Mouse (Mus musculus): Measurements from ENCODE around the gene Pde3b.
"Not testable (repeated sequence)": the region's sequence is repeated elsewhere in the genome, so short reads cannot be mapped to it uniquely, and the experiment has no call there.

Pde3b gene

GRCm38 (mm10) chr7:114414421-114415335, at the start of gene Pde3b:
Pde3b (plus strand) TSS chr7:114415281.
- in situ Hi-C loops (cut with MboI) = no loop called here

- in situ Hi-C loops (cut with MboI) = no loop called here
Measured at GRCm38 (mm10) chr7:114402130-114402529, 13.0 kb upstream of the Pde3b start.

- in situ Hi-C loops (cut with MboI) = no loop called here
Measured at GRCm38 (mm10) chr7:114415336-114416020, 397 bp downstream of the Pde3b start.

GRCm38 (mm10) chr7:114416021-114416845, 1.2 kb downstream of the Pde3b start:
- in situ Hi-C loops (cut with MboI) = no loop called here

GRCm38 (mm10) chr7:114419331-114419730, 4.2 kb downstream of the Pde3b start:
- in situ Hi-C loops (cut with MboI) = not testable (repeated sequence)

GRCm38 (mm10) chr7:114420918-114421317, 5.8 kb downstream of the Pde3b start:
- in situ Hi-C loops (cut with MboI) = loop anchor here (10.0 kb wide), 1 partner anchor 136 kb away; no protein-coding TSS in a partner anchor

- in situ Hi-C loops (cut with MboI) = loop anchor here (10.0 kb wide), 1 partner anchor 137 kb away; no protein-coding TSS in a partner anchor
Measured at GRCm38 (mm10) chr7:114422224-114422623, 7.1 kb downstream of the Pde3b start.

GRCm38 (mm10) chr7:114429768-114430167, 14.7 kb downstream of the Pde3b start:
- in situ Hi-C loops (cut with MboI) = loop anchor here (10.0 kb wide), 1 partner anchor 145 kb away; no protein-coding TSS in a partner anchor

- in situ Hi-C loops (cut with MboI) = no loop called here
Measured at GRCm38 (mm10) chr7:114431966-114432365, 16.9 kb downstream of the Pde3b start.

GRCm38 (mm10) chr7:114439726-114440125, 24.6 kb downstream of the Pde3b start:
- in situ Hi-C loops (cut with MboI) = no loop called here

GRCm38 (mm10) chr7:114440494-114440893, 25.4 kb downstream of the Pde3b start:
- in situ Hi-C loops (cut with MboI) = no loop called here

GRCm38 (mm10) chr7:114452876-114453275, 37.8 kb downstream of the Pde3b start:
- in situ Hi-C loops (cut with MboI) = no loop called here

- in situ Hi-C loops (cut with MboI) = no loop called here
Measured at GRCm38 (mm10) chr7:114453300-114453990, 38.4 kb downstream of the Pde3b start.

GRCm38 (mm10) chr7:114454858-114455257, 39.8 kb downstream of the Pde3b start:
- in situ Hi-C loops (cut with MboI) = no loop called here

- in situ Hi-C loops (cut with MboI) = no loop called here
Measured at GRCm38 (mm10) chr7:114456904-114457303, 41.8 kb downstream of the Pde3b start.

- in situ Hi-C loops (cut with MboI) = no loop called here
Measured at GRCm38 (mm10) chr7:114459909-114460308, 44.8 kb downstream of the Pde3b start.

- in situ Hi-C loops (cut with MboI) = no loop called here
Measured at GRCm38 (mm10) chr7:114461727-114462126, 46.6 kb downstream of the Pde3b start.

GRCm38 (mm10) chr7:114466358-114466757, 51.3 kb downstream of the Pde3b start:
- in situ Hi-C loops (cut with MboI) = no loop called here

- in situ Hi-C loops (cut with MboI) = no loop called here
Measured at GRCm38 (mm10) chr7:114472471-114472870, 57.4 kb downstream of the Pde3b start.

- in situ Hi-C loops (cut with MboI) = no loop called here
Measured at GRCm38 (mm10) chr7:114474889-114475288, 59.8 kb downstream of the Pde3b start.

- in situ Hi-C loops (cut with MboI) = no loop called here
Measured at GRCm38 (mm10) chr7:114477884-114478283, 62.8 kb downstream of the Pde3b start.
